ENCODE assay signal across 29 mouse cellular contexts in the genomic region with DNA sequence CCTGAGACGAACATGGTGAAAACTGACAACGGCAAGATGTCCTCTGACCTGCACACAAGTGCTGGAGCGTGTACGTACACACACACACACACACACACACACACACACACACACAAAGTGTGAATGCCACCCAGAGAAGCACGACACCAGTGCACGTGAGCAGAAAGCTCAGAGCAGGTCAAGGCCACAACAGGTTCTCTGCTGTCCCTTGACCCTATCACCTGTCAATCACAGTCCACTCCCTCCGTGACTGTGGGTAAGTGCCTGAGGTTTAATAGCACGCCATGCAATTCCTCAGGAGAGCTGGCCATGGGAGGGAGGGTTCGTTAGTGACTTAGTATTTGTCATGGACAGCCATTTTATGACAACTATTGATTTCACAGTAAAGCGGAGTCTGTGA.
DNase-seq lines count a peak whose midpoint lies in the region; ATAC-seq and TF ChIP-seq lines count a peak whose summit lies in the region.
"Had no signal": no experiment of that assay in that cellular context is flagged by ENCODE, and none has a peak within 500 bp of the region (broad histone marks: within the 10 kb centered on the region; RNA-seq: fewer than 3 reads in every experiment).

No protein-coding gene starts in this region.

- H3K4me3 ChIP-seq in hindbrain, embryonic 11.5 days (ENCODE audit: low read depth, low read length), result no peak overlapping the region
- H3K4me3 ChIP-seq in hindbrain, embryonic 10.5 days, result no peak overlapping the region
- H3K4me3 ChIP-seq in midbrain, embryonic 12.5 days, result no peak overlapping the region
- no peak overlapping the region for H3K4me3 ChIP-seq in midbrain, embryonic 10.5 days
- H3K4me3 ChIP-seq in cortical plate, adult 2 months (ENCODE audit: insufficient read depth, low read length), result no peak overlapping the region
- H3K4me3 ChIP-seq: embryonic facial prominence, embryonic 13.5 days; erythroblast, embryonic 14.5 days; forebrain, embryonic 13.5 days; gastrocnemius, adult 2 months; heart, embryonic 15.5 days; limb, embryonic 10.5 days; liver, embryonic 12.5 days had no signal

- no peaks in the 10 kb centered on the region for H3K27me3 ChIP-seq in hindbrain, embryonic 11.5 days (ENCODE audit: control insufficient read depth, insufficient read depth, low read length)
- H3K27me3 ChIP-seq in hindbrain, embryonic 10.5 days (ENCODE audit: insufficient read depth, poor library complexity, severe bottlenecking), result no peaks in the 10 kb centered on the region
- no peaks in the 10 kb centered on the region for H3K27me3 ChIP-seq in midbrain, embryonic 12.5 days
- no peaks in the 10 kb centered on the region for H3K27me3 ChIP-seq in midbrain, embryonic 10.5 days (ENCODE audit: low read depth, poor library complexity, severe bottlenecking)
- H3K27me3 ChIP-seq: embryonic facial prominence, embryonic 13.5 days; forebrain, embryonic 13.5 days; heart, embryonic 15.5 days; liver, embryonic 12.5 days; Patski had no signal

- no peak overlapping the region for H3K27ac ChIP-seq in hindbrain, embryonic 11.5 days (ENCODE audit: low read depth, low read length)
- no peak overlapping the region; the same call in 1 of the 2 replicates for H3K27ac ChIP-seq in hindbrain, embryonic 10.5 days
- 0 out of 2 replicates have a peak overlapping the region, but pooled peaks have one; percentile 12 for H3K27ac ChIP-seq in midbrain, embryonic 12.5 days (replicated peaks)
- no peak overlapping the region; the same call in 1 of the 2 replicates for H3K27ac ChIP-seq in midbrain, embryonic 10.5 days (replicated peaks)
- H3K27ac ChIP-seq in cortical plate, adult 2 months (ENCODE audit: insufficient read depth, low read length), result 0 out of 2 replicates have a peak overlapping the region, but pooled peaks have one; percentile 1
- H3K27ac ChIP-seq: embryonic facial prominence, embryonic 13.5 days; forebrain, embryonic 13.5 days; heart, embryonic 15.5 days; liver, embryonic 12.5 days; stomach, postnatal 0 days had no signal

- no peak for TF ChIP-seq POLR2A in cortical plate, adult 2 months (IDR thresholded peaks at IDR 0.05; ENCODE audit: extremely low read depth, insufficient read depth, low read length)

- H3K4me2 ChIP-seq in hindbrain, embryonic 11.5 days (replicated peaks; ENCODE audit: low read depth, low read length), result no peak overlapping the region
- H3K4me2 ChIP-seq in midbrain, embryonic 12.5 days (replicated peaks), result no peak overlapping the region
- H3K4me2 ChIP-seq: embryonic facial prominence, embryonic 13.5 days; forebrain, embryonic 13.5 days; heart, embryonic 15.5 days; liver, embryonic 12.5 days had no signal

- H3K4me1 ChIP-seq in hindbrain, embryonic 11.5 days (replicated peaks; ENCODE audit: control insufficient read depth, insufficient read depth, low read length), result 0 out of 2 replicates have a peak, but pooled peaks cover 2% of the 10 kb centered on the region
- peaks cover 13% of the 10 kb centered on the region; the same call in 1 of the 2 replicates for H3K4me1 ChIP-seq in hindbrain, embryonic 10.5 days (replicated peaks)
- H3K4me1 ChIP-seq in midbrain, embryonic 12.5 days, result peaks cover 16% of the 10 kb centered on the region
- H3K4me1 ChIP-seq in midbrain, embryonic 10.5 days, result 0 out of 2 replicates have a peak, but pooled peaks cover 5% of the 10 kb centered on the region
- H3K4me1 ChIP-seq in cortical plate, adult 2 months (ENCODE audit: control insufficient read depth, insufficient read depth, low read length), result peaks cover 6% of the 10 kb centered on the region
- H3K4me1 ChIP-seq: liver, embryonic 12.5 days had no signal

- peaks cover 11% of the 10 kb centered on the region; the same call in 1 of the 2 replicates for H3K36me3 ChIP-seq in hindbrain, embryonic 11.5 days (ENCODE audit: control insufficient read depth, insufficient read depth, low read length)
- H3K36me3 ChIP-seq in hindbrain, embryonic 10.5 days, result peaks cover 100% of the 10 kb centered on the region
- H3K36me3 ChIP-seq in midbrain, embryonic 12.5 days, result peaks cover 90% of the 10 kb centered on the region
- H3K36me3 ChIP-seq in midbrain, embryonic 10.5 days, result peaks cover 99% of the 10 kb centered on the region

- no peak for DNase-seq in hindbrain, embryonic 11.5 days (ENCODE audit: low spot score)
- DNase-seq in hindbrain, embryonic 10.5 days (ENCODE audit: low spot score), result no peak
- no peak for DNase-seq in midbrain, embryonic 10.5 days (ENCODE audit: low spot score)
- DNase-seq in ES-CJ7 (ENCODE audit: low read depth, low spot score), result peak; percentile 35
- no peak for DNase-seq in ovary, postnatal 36 days (ENCODE audit: low spot score)
- DNase-seq: adrenal gland, adult 8-10 months; cerebellum, adult 11-12 months; cerebellum, postnatal 25 days; embryo, embryonic 11 days; gastrocnemius, adult 2 months; heart, postnatal 4 days; kidney, adult 2 months; kidney, postnatal 10 days; lung, adult 2 months; lung, postnatal 14 days had no signal

- 0 out of 2 replicates have a peak, but pooled peaks have one; percentile 2 for ATAC-seq in hindbrain, embryonic 11.5 days (ENCODE audit: low FRiP score)
- ATAC-seq in midbrain, embryonic 12.5 days (ENCODE audit: low FRiP score, low read depth), result no peak
- ATAC-seq: activated CD4-positive, CD25-positive, alpha-beta regulatory T cell, adult 4 months; CD4-positive, CD25-positive, alpha-beta regulatory T cell, adult 4 months; forebrain, embryonic 13.5 days; inflammation-experienced regulatory T-cells, adult 6 months; liver, embryonic 12.5 days; Patski had no signal

- H3K9ac ChIP-seq in hindbrain, embryonic 11.5 days (ENCODE audit: low read depth, low read length), result no peak overlapping the region
- H3K9ac ChIP-seq in midbrain, embryonic 12.5 days (replicated peaks), result no peak overlapping the region
- H3K9ac ChIP-seq: embryonic facial prominence, embryonic 13.5 days; forebrain, embryonic 13.5 days; heart, embryonic 15.5 days; liver, embryonic 12.5 days had no signal

- no peak for TF ChIP-seq CTCF in cortical plate, adult 2 months (IDR thresholded peaks at IDR 0.05; ENCODE audit: extremely low read depth, insufficient read depth, low read length)

- no peaks in the 10 kb centered on the region for H3K9me3 ChIP-seq in hindbrain, embryonic 11.5 days (ENCODE audit: control insufficient read depth, low read length)
- H3K9me3 ChIP-seq in hindbrain, embryonic 10.5 days, result no peaks in the 10 kb centered on the region
- no peaks in the 10 kb centered on the region for H3K9me3 ChIP-seq in midbrain, embryonic 12.5 days
- H3K9me3 ChIP-seq in midbrain, embryonic 10.5 days (replicated peaks), result no peaks in the 10 kb centered on the region
- H3K9me3 ChIP-seq: embryonic facial prominence, embryonic 13.5 days; forebrain, embryonic 13.5 days; G1E; heart, embryonic 15.5 days; limb, embryonic 10.5 days; liver, embryonic 12.5 days had no signal

- WGBS in hindbrain, embryonic 11.5 days, result 91% methylated on average over 10 of the region's 10 CpGs
- 84% methylated on average over 10 of the region's 10 CpGs for WGBS in hindbrain, embryonic 10.5 days
- WGBS in midbrain, embryonic 12.5 days, result 85% methylated on average over 10 of the region's 10 CpGs
- WGBS in midbrain, embryonic 10.5 days, result 91% methylated on average over 10 of the region's 10 CpGs

Comparison
In these comparisons a context has a peak if more than half of its experiments do, and no peak if none do; other contexts are left out.
1. H3K27ac ChIP-seq: peak in midbrain, embryonic 12.5 days (single experiment) and cortical plate, adult 2 months (single experiment); none in hindbrain, embryonic 11.5 days (single experiment), hindbrain, embryonic 10.5 days (single experiment) and midbrain, embryonic 10.5 days (single experiment).